Mouse (Mus musculus) bone marrow, adult 2 months (tissue): ENCODE results near the gene Mertk.

Experiments used
- CTCF ChIP-seq: fragments of 200-500 bp; IDR thresholded peaks from 2 replicates; pipeline ENCODE4 v1.5.1; 2011; ENCODE audit warnings: low read length, control low read depth; ENCODE audit not compliant: control insufficient read depth, insufficient read depth
- POLR2A ChIP-seq: fragments of 200-500 bp; IDR thresholded peaks from 2 replicates; pipeline ENCODE4 v1.6.1; 2011; ENCODE audit warnings: low read depth, mild to moderate bottlenecking, control low read depth, low read length, borderline replicate concordance; ENCODE audit not compliant: control insufficient read depth

- no peak for TF ChIP-seq CTCF
- no peak for TF ChIP-seq POLR2A
Observed at GRCm38 (mm10) chr2:128786341-128786740, 87.6 kb downstream of the Mertk start.
